Mouse (Mus musculus) embryonic facial prominence, embryonic 11.5 days (tissue): ENCODE measurements around the gene Btn1a1. TPM values are rescaled to one million over a fixed set of nuclear protein-coding genes. Genes with fewer than 3 reads are reported as not detected.

ENCODE experiments used
- ATAC-seq: fragments of 200-750 bp; cut with Nextera tagmentation; replicated peaks from 2 replicates; pipeline ENCODE4 v1.8.0; 2017; ENCODE audit warnings: low read depth; ENCODE audit not compliant: insufficient number of reproducible peaks, low FRiP score, low TSS enrichment
- DNase-seq: peaks from one replicate; pipeline ENCODE4 v3.0.0-alpha.2; 2015; ENCODE audit warnings: low spot score
- H3K27ac ChIP-seq: fragments of 300-500 bp; sonication (generic); replicated peaks from 2 replicates; pipeline ENCODE4 v1.5.1; 2014; ENCODE audit warnings: mild to moderate bottlenecking, low read depth, low read length, control low read depth
- H3K27me3 ChIP-seq: fragments of 300-500 bp; sonication (generic); 2 replicates; pipeline ENCODE4 v1.6.1; 2014; ENCODE audit warnings: mild to moderate bottlenecking, low read length, moderate library complexity, mixed read lengths; ENCODE audit not compliant: control insufficient read depth, insufficient read depth
- H3K36me3 ChIP-seq: fragments of 300-500 bp; sonication (generic); replicated peaks from 2 replicates; pipeline ENCODE4 v1.6.1; 2014; ENCODE audit warnings: low read depth, mild to moderate bottlenecking, low read length, moderate library complexity, mixed read lengths; ENCODE audit not compliant: control insufficient read depth, insufficient read depth
- H3K4me1 ChIP-seq: fragments of 300-500 bp; sonication (generic); 2 replicates; pipeline ENCODE4 v1.6.1; 2014; ENCODE audit warnings: low read length, mixed read lengths; ENCODE audit not compliant: control insufficient read depth, insufficient read depth
- H3K4me2 ChIP-seq: fragments of 300-500 bp; sonication (generic); 2 replicates; pipeline ENCODE4 v1.6.1; 2014; ENCODE audit warnings: low read depth, mild to moderate bottlenecking, control low read depth, low read length, moderate library complexity
- H3K4me3 ChIP-seq: fragments of 300-500 bp; sonication (generic); 2 replicates; pipeline ENCODE4 v1.5.1; 2014; ENCODE audit warnings: low read depth, low read length, control low read depth
- H3K9ac ChIP-seq: fragments of 300-500 bp; sonication (generic); replicated peaks from 2 replicates; pipeline ENCODE4 v1.6.1; 2014; ENCODE audit warnings: mild to moderate bottlenecking, control low read depth, low read length
- H3K9me3 ChIP-seq: fragments of 300-500 bp; sonication (generic); replicated peaks from 2 replicates; pipeline ENCODE4 v1.6.1; 2016; ENCODE audit warnings: mild to moderate bottlenecking, low read length, inconsistent platforms, mixed read lengths; ENCODE audit not compliant: control insufficient read depth
- WGBS: fragments of 180-500 bp; shearing (Covaris S2); extraction: QIAGEN DNeasy Blood & Tissue Kit; methylation state at CpG from one replicate; pipeline ENCODE4 v1.1.7; 2014; 5-methylcytosine and 5-hydroxymethylcytosine counted together
- polyA plus RNA-seq: library from polyadenylated mRNA; unstranded; fragments of >200 nt; fragmentation: Nextera tagmentation; extraction: Ambion mirVana; gene quantifications from 2 replicates; pipeline ENCODE4 v1.2.1, GENCODE M21; 2014

Gene Btn1a1
- polyA plus RNA-seq, 1 experiment from 2014 or later, result 0.35 TPM

- no peaks in the 10 kb centered on the region for H3K36me3 ChIP-seq
- H3K4me1 ChIP-seq, result no peaks in the 10 kb centered on the region
- H3K27me3 ChIP-seq, result no peaks in the 10 kb centered on the region
- 61% methylated on average over 5 of the region's 5 CpGs for WGBS
- no peaks in the 10 kb centered on the region for H3K9me3 ChIP-seq
- DNase-seq (no peak), ATAC-seq (no peak)
- no peak overlapping the region for H3K4me3 ChIP-seq
- H3K27ac ChIP-seq, result no peak overlapping the region
- no peak overlapping the region for H3K9ac ChIP-seq
- peak overlapping the region; percentile 7; the same call in 1 of the 2 replicates for H3K4me2 ChIP-seq
Measured at GRCm38 (mm10) chr13:23444451-23444850, 21.2 kb downstream of the Btn1a1 start.

- 63% methylated on average over 10 of the region's 10 CpGs for WGBS
- H3K4me1 ChIP-seq, result no peaks in the 10 kb centered on the region
- no peak for ATAC-seq
- no peak overlapping the region for H3K9ac ChIP-seq
- no peaks in the 10 kb centered on the region for H3K9me3 ChIP-seq
- no peak overlapping the region for H3K27ac ChIP-seq
- H3K4me3 ChIP-seq, result no peak overlapping the region
- H3K27me3 ChIP-seq, result no peaks in the 10 kb centered on the region
- H3K4me2 ChIP-seq, result no peak overlapping the region
- no peaks in the 10 kb centered on the region for H3K36me3 ChIP-seq
- no peak for DNase-seq
Measured at GRCm38 (mm10) chr13:23439901-23440300, 25.8 kb downstream of the Btn1a1 start.

- DNase-seq (peak; percentile 84), ATAC-seq (no peak)
- H3K4me1 ChIP-seq, result no peaks in the 10 kb centered on the region
- H3K4me3 ChIP-seq, result peak overlapping the region; percentile 48
- no peaks in the 10 kb centered on the region for H3K9me3 ChIP-seq
- no peaks in the 10 kb centered on the region for H3K36me3 ChIP-seq
- peak overlapping the region; percentile 40 for H3K4me2 ChIP-seq
- no peaks in the 10 kb centered on the region for H3K27me3 ChIP-seq
- whole genome bisulfite sequencing, result 0% methylated on average over 7 of the region's 7 CpGs
- H3K27ac ChIP-seq, result no peak overlapping the region
- no peak overlapping the region for H3K9ac ChIP-seq
Measured at GRCm38 (mm10) chr13:23438521-23438920, 27.2 kb downstream of the Btn1a1 start.

- H3K4me3 ChIP-seq, result peak overlapping the region; percentile 48
- H3K36me3 ChIP-seq, result no peaks in the 10 kb centered on the region
- no peaks in the 10 kb centered on the region for H3K27me3 ChIP-seq
- DNase-seq (peak; percentile 90), ATAC-seq (peak; percentile 77)
- H3K9me3 ChIP-seq, result no peaks in the 10 kb centered on the region
- peak overlapping the region; percentile 50 for H3K4me2 ChIP-seq
- no peaks in the 10 kb centered on the region for H3K4me1 ChIP-seq
- no peak overlapping the region for H3K9ac ChIP-seq
- H3K27ac ChIP-seq, result 0 out of 2 replicates have a peak overlapping the region, but pooled peaks have one; percentile 25
- WGBS, result under 1% methylated on average over 17 of the region's 17 CpGs
Measured at GRCm38 (mm10) chr13:23437908-23438307, 27.8 kb downstream of the Btn1a1 start.

GRCm38 (mm10) chr13:23436861-23437822 lies 28.6 kb downstream of the Btn1a1 start:
- peak overlapping the region; percentile 25; the same call in 1 of the 2 replicates for H3K27ac ChIP-seq
- DNase-seq (peak; percentile 80), ATAC-seq (peak; percentile 30; the same call in 1 of the 2 replicates)
- H3K27me3 ChIP-seq, result no peaks in the 10 kb centered on the region
- peak overlapping the region; percentile 48 for H3K9ac ChIP-seq
- H3K4me1 ChIP-seq, result no peaks in the 10 kb centered on the region
- no peaks in the 10 kb centered on the region for H3K36me3 ChIP-seq
- under 1% methylated on average over 32 of the region's 32 CpGs for WGBS
- H3K4me2 ChIP-seq, result peak overlapping the region; percentile 50
- no peaks in the 10 kb centered on the region for H3K9me3 ChIP-seq
- peak overlapping the region; percentile 48 for H3K4me3 ChIP-seq

- no peaks in the 10 kb centered on the region for H3K36me3 ChIP-seq
- H3K9ac ChIP-seq, result no peak overlapping the region
- no peaks in the 10 kb centered on the region for H3K27me3 ChIP-seq
- no peak overlapping the region for H3K27ac ChIP-seq
- H3K9me3 ChIP-seq, result no peaks in the 10 kb centered on the region
- no peaks in the 10 kb centered on the region for H3K4me1 ChIP-seq
- peak overlapping the region; percentile 42 for H3K4me3 ChIP-seq
- DNase-seq, result peak; percentile 80
- H3K4me2 ChIP-seq, result no peak overlapping the region
- 1% methylated on average over 11 of the region's 11 CpGs for WGBS
- ATAC-seq, result no peak
Measured at GRCm38 (mm10) chr13:23436231-23436661, 29.5 kb downstream of the Btn1a1 start.

- Histone ChIP-seq H3K4me3 (peak overlapping the region; percentile 42), H3K9ac (peak overlapping the region; percentile 37; the same call in 1 of the 2 replicates), H3K27ac (no peak overlapping the region), H3K4me2 (peak overlapping the region; percentile 42), H3K27me3 (no peaks in the 10 kb centered on the region), H3K36me3 (no peaks in the 10 kb centered on the region), H3K4me1 (no peaks in the 10 kb centered on the region), H3K9me3 (no peaks in the 10 kb centered on the region)
- DNase-seq, result peak; percentile 45
- ATAC-seq, result no peak
- WGBS, result 2% methylated on average over 12 of the region's 12 CpGs
Measured at GRCm38 (mm10) chr13:23435676-23436075, 30.0 kb downstream of the Btn1a1 start.

- 17% methylated on average over 4 of the region's 4 CpGs for WGBS
- Histone ChIP-seq H3K4me2 (peak overlapping the region; percentile 42), H3K4me3 (peak overlapping the region; percentile 42), H3K4me1 (no peaks in the 10 kb centered on the region), H3K27me3 (no peaks in the 10 kb centered on the region), H3K9ac (0 out of 2 replicates have a peak overlapping the region, but pooled peaks have one; percentile 37), H3K36me3 (no peaks in the 10 kb centered on the region), H3K27ac (no peak overlapping the region), H3K9me3 (no peaks in the 10 kb centered on the region)
- DNase-seq (no peak), ATAC-seq (no peak)
Measured at GRCm38 (mm10) chr13:23435241-23435640, 30.5 kb downstream of the Btn1a1 start.
